In genomic region chr10:107201051-107201450, GRCm38 (mm10) we compare ENCODE assay signal across 23 mouse cellular contexts.
"Had no signal": no experiment of that assay in that cellular context is flagged by ENCODE, and none has a peak within 500 bp of the region (broad histone marks: within the 10 kb centered on the region; RNA-seq: fewer than 3 reads in every experiment).

No protein-coding gene starts in this region.

- H3K4me2 ChIP-seq: heart, embryonic 11.5 days; heart, embryonic 13.5 days; heart, embryonic 15.5 days; hindbrain, embryonic 14.5 days; intestine, embryonic 15.5 days; limb, embryonic 12.5 days; liver, embryonic 11.5 days; liver, embryonic 13.5 days; liver, embryonic 15.5 days had no signal

- H3K36me3 ChIP-seq: heart, embryonic 13.5 days; heart, embryonic 15.5 days; intestine, embryonic 15.5 days; limb, embryonic 10.5 days; limb, embryonic 12.5 days; liver, embryonic 13.5 days; liver, embryonic 15.5 days had no signal

- H3K9me3 ChIP-seq: heart, embryonic 13.5 days; heart, embryonic 15.5 days; intestine, embryonic 15.5 days; limb, embryonic 10.5 days; limb, embryonic 12.5 days; liver, embryonic 13.5 days; liver, embryonic 15.5 days had no signal

- H3K27me3 ChIP-seq: heart, embryonic 13.5 days; heart, embryonic 15.5 days; intestine, embryonic 15.5 days; limb, embryonic 12.5 days; liver, embryonic 13.5 days; liver, embryonic 15.5 days had no signal

- H3K4me1 ChIP-seq: heart, embryonic 13.5 days; heart, embryonic 15.5 days; intestine, embryonic 15.5 days; limb, embryonic 10.5 days; limb, embryonic 12.5 days; liver, embryonic 13.5 days; liver, embryonic 15.5 days had no signal

- H3K27ac ChIP-seq: heart, adult 2 months; heart, embryonic 13.5 days; heart, embryonic 15.5 days; hindbrain, embryonic 14.5 days; intestine, embryonic 15.5 days; layer of hippocampus, adult 2 months; limb, embryonic 10.5 days; limb, embryonic 12.5 days; liver, embryonic 13.5 days; liver, embryonic 15.5 days had no signal

- H3K9ac ChIP-seq: heart, embryonic 13.5 days; heart, embryonic 15.5 days; hindbrain, embryonic 14.5 days; intestine, embryonic 15.5 days; limb, embryonic 12.5 days; liver, embryonic 13.5 days; liver, embryonic 15.5 days; liver, postnatal 0 days had no signal

- ATAC-seq: hindbrain, embryonic 16.5 days; inflammation-experienced regulatory T-cells, adult 6 months; intestine, embryonic 15.5 days; intestine, postnatal 0 days; liver, postnatal 0 days had no signal

- H3K4me3 ChIP-seq: heart, adult 2 months; heart, embryonic 13.5 days; heart, embryonic 15.5 days; intestine, embryonic 15.5 days; layer of hippocampus, adult 2 months; left cerebral cortex, adult 2 months; limb, embryonic 10.5 days; limb, embryonic 12.5 days; liver, embryonic 13.5 days; liver, embryonic 15.5 days had no signal

- DNase-seq: gastrocnemius, postnatal 14 days; gastrocnemius, postnatal 36 days; heart, adult 11 months; heart, adult 2 months; heart, postnatal 14 days; heart, postnatal 36 days; liver; liver, embryonic 13.5 days; liver, postnatal 0 days had no signal
